Mouse (Mus musculus): ENCODE measurements around the gene Zkscan4. TPM values are rescaled to one million over a fixed set of nuclear protein-coding genes. Genes with fewer than 3 reads are reported as not detected.
A peak's percentile ranks its signal among the peaks of the same experiment; 100 is the strongest.
"Not testable (repeated sequence)": the region's sequence is repeated elsewhere in the genome, so short reads cannot be mapped to it uniquely, and the experiment has no call there.

Gene Zkscan4
- 1.7 and 2.0 TPM in 2 replicates for polyA plus RNA-seq (2012; rRNA removed)

DNA sequence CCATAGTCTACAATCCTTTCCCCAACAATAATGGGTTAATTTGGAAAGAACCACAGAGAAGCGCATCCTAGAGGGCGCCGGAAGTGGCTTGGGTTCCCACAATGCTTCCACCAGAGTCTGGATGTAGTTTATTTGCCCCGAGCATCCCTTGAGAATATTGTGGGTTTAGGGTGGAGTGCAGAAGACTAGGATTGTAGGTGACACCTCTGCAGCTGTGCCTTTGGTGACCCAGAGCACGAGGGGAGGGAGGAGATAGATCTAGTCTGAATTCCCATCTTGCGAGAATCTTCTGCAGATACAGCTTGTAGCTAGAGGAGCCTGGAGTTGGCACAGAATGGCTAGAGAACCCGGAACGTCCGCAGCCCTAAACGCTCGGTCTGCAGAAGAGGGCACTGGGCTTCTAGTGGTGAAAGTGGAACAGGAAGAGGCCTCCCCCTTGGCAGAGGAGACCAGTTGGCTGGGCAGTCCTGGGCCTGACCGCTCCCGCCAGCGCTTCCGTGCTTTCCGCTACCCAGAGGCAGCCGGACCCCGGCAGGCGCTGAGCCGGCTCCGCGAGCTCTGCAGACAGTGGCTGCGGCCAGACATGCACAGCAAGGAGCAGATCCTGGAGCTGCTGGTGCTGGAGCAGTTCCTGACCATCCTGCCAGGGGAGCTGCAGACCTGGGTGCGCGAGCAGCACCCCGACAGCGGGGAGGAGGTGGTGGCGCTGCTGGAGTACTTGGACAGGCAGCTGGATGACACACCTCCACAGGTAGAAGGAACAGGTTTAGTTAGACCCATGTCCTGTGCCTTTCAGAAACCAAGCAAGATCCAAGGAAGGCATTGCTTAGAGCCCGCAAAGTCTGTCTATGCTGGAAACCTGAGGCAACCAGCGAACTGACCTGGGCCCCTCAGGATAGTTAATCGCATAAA lies at the start of gene Zkscan4, which contains the start of gene Gm10065:
Gene Zkscan4, plus strand, starts transcription at position 149 of the 912 bp plus-strand sequence.
Gene Gm10065, minus strand, starts transcription at position 683 of the 912 bp plus-strand sequence.
- not testable (repeated sequence) for DNase-seq (ENCODE audit: low read depth)

DNA sequence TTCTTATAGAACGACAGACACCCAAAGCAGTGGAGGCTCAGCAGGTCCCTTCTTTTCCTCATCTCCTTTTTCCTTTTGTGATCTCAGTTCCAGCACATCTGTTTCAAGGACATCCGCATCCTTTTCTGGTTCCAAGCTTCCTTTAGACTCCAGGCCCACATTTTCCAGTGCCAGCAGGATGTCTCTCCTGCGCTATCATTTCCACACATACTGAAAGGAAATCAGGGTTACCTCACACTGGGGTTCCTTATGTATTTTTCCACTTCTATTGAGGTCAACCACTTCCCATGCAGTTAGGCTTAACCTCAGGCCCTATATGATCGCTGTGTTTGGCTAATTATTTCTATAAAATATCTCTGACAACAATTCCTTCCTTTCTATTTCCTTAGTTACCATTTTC lies 43.2 kb upstream of the Zkscan4 start:
- no peak for DNase-seq (ENCODE audit: low read depth)

DNA sequence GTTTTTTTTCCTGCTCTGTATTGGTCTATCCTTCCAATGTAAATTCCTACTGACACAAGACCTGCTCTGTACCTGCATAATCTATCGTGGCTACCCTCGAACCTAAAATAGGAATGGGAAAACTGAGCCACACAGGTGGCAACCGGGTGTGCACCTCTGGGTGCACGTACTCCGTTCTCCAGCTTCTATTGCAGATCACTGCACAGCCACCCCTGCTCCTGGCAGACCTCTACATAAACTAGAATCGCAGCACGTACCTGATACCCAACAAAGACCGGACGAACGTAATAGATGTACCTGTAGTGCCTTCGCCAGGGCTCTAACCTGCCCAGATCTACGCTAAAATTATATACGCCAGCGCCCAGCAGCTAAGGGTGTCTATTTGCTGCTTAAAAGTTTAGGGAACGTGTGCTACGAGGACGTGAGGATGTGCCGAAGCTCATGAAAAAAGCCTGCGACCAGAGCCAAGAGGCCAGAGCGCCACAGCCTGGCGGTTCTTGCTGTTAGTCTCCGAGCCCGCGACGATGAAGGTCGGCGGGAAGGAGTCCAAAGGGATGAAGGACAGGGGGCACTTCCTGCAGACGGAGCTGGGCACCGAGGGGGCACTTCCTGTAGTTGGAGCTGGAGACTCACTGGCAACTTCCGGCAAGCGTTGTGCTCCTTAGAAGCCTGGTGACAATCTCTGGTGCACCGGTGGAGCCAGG lies 38.1 kb upstream of the Zkscan4 start, which contains the start of gene Pgbd1:
Gene Pgbd1, minus strand, starts transcription at position 556 of the 704 bp plus-strand sequence.
- no peak for DNase-seq (ENCODE audit: low read depth)

DNA sequence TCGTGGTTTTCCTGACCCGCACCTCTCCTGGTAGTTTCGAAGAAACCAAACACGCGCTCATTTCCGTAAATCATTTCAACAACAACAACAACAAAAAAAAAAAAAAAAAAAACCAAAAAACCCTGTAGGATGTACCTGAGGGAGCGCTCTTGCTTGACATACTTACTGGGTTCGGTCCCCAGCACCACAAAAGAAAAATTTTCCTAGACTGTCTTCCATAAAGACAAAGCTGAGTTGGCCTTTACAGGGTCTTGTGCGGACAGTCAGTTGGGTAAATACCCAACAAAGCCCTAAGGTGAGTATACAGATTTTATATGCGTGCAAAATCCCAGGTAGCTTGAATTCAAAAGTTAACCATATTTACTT lies 37.5 kb upstream of the Zkscan4 start:
- no peak for DNase-seq (ENCODE audit: low read depth)

DNA sequence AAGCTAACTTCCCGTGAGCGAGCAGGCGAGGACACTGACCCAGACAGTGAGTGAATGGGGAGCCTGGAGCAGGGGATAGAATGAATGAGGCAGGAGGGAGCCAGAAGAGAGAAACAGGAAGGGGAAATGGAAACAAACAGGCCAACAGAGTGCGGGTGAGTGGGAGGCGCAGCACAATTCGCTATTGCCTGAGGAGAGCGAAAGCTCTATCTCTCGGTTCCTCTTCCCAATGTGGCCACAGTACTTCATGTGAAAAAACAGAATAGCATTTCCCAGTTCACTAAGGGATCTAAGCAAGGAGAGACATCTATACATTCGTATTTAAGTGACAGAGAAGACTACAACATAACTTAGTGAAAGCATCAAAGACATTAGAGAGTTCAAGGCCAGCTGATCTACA lies 31.9 kb upstream of the Zkscan4 start:
- no peak for DNase-seq (ENCODE audit: low read depth)

DNA sequence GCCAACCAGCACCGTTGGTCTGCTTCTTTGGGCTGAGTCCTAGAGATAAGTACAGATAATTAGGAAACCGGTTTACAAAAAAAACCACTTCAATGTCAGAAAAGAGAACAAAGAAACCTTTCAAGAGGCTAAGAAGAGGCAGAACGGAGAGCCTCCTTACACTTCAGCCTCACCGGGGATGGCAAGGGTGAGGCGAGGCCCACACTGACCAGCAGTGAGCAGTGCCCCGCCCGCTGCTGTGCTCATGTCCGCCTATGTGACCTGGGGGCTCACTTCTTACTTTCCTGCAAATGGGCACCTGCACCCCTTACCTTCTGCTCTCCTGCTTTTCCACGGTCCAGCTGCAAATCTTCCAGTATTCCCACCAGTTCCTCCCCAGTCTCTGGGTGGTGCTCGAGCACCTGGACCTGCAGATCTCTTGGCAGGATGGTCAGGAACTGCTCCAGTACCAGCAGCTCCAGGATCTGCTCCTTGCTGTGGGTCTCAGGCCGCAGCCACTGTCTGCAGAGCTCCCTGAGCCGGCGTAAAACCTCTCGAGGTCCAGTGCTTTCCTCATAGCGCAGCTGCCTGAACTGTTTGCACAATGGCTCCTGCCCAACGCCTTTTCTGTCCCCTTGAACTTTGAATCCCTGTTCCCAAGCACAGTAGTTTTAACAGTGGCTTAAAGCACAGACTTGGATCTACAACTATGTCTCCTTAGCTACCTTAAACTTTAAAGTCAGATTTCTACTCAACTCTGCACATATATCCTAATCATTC lies 30.7 kb upstream of the Zkscan4 start:
- DNase-seq (ENCODE audit: low read depth): no peak

DNA sequence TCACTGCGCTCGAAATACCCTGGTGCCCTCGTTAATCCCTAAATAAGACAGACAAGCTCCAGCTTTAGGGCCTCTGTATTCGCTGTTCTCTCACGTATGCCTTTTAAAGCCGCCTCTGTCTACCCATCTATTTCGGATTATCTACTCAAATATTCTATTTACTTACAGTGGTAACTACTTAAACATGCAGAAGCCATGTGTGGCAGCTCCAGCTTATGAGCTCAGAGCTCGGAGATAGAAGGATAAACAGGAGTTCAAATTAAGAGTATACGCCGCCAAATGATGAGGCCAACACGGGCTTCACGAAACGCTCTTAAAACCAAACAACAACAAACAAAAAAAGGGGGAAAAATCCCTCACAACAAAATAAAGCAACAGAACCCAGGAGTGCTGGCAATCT lies 25.7 kb upstream of the Zkscan4 start:
- DNase-seq (ENCODE audit: low read depth): no peak

DNA sequence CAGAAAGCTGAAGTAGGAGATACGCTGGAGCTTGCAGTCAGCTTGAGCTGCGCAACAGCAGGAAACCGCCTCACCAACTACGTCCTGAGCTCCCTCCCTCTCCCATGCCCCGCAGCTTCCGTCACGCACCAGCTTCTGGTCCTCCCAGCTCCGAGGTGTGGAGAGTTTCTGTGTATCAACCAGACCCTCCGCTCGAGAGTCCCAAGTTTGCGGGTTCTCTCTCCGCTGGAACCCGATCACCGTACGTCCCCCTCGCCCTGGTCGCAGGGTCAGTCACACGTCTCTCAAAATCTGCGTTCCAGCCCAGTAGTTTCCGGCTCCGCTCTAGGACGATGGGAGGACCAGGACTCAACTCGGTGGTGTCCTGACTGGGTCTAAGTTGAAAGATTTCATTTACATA lies 25.3 kb upstream of the Zkscan4 start, which contains the start of gene Zscan26:
Gene Zscan26, minus strand, starts transcription at position 282 of the 400 bp plus-strand sequence.
- DNase-seq (ENCODE audit: low read depth): no peak

DNA sequence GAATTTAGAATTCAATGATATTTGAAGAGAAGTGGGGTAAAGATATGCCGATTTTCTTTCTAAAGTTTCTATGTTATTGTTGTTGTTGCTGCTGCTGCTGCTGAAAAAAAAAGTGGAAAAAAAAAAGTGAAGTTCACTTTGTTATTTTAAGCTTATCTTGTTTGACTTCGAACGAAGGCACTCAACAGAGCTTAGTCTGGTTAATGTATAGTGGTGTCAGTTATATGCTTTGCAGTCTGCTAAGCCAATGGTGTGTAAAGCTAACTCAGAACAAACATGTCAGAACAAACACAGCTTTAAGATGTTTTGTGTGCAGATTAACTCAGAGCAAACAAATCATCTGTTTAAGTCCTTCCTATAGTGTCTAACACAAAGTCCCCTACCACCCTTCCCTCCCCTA lies 24.6 kb upstream of the Zkscan4 start:
- no peak for DNase-seq (ENCODE audit: low read depth)

DNA sequence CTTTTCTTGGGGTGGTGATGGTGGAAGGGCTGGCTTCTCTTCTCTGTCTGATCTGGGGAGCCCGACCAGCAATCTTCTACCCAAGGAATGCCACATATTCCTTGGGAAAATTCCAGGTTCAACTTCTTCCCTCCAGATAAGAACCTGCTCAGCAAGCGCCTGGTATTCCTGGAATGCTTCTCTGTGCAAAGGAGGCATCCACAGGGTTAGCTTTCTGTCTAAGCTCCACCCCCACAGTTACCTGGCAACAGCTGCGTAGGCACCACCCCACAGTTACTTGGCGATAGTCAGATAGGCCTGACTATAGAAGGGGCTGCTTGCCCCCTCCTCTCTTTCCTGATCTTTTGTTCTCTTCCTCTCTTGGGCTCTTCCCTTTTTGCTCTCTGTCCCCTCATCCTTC lies 22.4 kb upstream of the Zkscan4 start:
- no peak for DNase-seq (ENCODE audit: low read depth)

DNA sequence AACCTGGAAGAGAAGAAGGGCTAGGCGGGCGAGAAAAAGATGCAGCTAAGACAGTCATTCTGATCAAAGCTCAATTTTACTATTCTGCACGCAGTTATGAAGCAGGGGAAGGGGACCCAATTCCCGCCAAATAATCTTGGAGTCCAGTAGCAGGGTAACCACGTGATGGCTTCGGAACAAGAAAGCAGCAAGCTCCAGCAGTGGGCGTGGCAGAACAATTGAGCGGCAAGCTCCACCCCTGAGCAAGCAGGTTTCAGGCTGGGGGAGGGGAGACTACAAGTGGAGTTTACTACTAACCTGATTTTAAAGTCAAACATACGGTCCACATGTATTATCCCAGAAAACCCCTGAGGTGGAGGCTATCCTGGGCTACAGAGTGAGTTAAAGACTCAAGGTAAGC lies 16.2 kb upstream of the Zkscan4 start:
- DNase-seq (ENCODE audit: low read depth): not testable (repeated sequence)

DNA sequence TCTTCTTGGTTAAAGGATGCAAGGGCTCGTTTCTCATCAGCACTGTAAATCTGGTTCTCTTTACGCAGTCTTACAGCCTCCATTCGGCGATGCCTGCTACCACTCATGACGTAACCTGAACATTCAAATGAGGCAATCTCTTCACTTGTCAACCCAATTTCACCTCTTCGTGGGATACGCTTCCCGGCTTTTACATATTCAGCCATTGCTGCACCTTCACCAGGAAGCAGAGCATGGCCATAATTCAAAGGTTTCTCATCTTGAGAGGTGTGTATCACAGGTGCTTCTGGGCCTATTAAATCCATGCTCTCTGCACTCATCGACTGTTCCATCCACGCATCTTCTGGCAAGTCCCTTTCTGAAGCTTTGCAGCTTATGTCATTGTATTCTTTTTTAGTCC lies 11.4 kb upstream of the Zkscan4 start:
- DNase-seq (ENCODE audit: low read depth): no peak

DNA sequence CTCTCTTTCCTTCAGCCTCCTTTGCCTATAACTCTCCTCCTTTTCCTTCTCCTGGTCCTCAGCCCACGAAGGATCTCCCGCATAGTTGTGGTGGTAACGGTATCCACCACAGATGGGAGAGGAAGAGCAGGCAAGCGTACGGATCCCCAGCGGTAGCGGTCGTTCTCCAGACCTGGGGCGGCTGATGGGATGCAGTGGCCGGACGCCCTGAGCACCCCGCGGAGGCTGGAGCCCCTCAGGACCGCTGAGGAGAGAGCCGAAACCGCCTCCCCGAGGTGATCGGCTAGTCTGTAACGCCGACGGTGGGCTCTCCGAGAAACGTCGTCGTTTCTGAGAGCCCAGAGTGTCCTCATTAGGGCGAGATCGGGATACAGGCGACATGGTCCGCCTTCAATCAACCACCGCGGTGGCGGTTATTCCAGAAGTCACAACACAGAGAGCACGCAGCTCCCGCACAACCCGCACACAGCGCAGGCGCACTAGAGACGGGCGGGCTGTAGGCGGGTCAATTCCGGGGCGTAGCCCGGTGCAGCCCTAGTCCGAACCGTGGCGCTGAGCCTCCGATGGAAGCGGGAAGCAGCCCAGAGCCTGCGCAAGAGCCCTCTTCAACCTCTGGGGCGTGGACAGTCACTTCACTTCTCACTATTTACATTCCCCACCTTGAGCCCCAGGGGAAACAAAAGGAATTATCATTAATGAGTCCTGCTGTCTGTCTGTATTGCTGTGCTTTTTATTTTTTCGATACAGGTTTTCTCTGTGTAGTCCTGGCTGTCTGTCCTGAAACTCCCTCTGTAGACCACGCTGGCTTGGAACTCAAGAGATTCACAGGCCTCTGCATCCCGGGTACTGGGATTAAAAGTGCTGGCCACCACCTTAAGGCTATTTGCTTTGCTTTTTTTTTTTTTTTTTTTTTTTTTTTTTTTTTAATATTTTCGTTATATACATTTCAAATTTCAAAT lies 10.4 kb upstream of the Zkscan4 start, which contains the start of gene Nkapl:
Gene Nkapl, minus strand, starts transcription at position 449 of the 959 bp plus-strand sequence.
- DNase-seq (ENCODE audit: low read depth): no peak

DNA sequence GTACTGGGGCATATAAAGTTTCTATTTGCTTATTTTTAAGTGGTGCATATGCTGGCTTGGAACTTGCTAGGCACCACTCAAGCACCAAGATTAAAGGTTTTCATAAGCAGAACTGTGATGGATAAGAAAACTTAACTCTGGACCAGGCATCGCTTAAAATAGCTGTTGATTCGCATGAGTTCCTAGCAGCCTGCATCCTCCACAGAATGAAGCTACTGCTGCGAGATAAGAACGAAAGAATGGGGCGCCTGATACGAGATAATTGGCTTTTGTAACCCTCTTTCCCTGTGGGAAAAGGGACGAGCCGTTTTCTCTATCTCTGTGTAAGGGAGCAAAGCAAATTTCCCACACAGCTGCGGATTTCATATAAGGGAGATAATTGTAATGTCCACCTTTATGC lies 9.6 kb upstream of the Zkscan4 start:
- DNase-seq (ENCODE audit: low read depth): no peak

DNA sequence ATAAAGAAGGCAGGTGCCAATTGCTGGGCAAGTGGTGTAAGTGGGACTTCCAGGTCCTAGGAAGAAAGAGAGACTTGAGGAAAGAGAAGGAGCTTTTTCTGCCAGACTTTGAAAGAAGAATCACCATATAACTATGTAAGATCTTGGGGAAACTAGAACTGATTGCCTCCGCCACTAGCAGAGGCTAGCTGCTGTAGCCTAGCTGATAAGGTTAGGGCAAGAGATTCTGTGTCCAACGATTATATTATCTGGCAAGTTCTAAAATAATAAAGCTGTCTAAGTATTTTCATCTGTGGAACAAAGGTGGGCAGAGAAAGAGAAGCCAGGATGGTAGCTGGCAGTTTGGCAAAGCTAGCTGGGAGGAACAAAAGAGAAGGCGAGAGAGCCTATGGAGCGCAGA lies 6.3 kb upstream of the Zkscan4 start:
- DNase-seq (ENCODE audit: low read depth): no peak

DNA sequence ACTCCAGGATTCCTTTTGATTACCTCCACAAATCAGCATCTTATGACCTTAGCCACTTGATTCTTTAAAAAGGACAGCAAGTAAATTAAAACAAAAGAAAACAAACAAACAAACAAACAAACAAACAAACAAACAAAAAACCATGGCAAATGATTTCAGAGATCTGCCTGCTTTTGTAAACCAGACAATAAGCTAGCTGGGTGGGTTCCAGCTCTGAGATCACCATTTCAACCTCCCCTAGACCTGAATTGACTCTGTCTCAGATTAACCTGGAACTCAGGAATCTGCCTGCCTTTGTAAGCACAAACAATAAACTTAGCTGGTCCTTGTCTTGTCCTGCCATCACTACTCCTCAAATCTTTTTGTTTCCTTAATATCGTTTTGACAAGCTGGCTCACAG lies 8.2 kb downstream of the Zkscan4 start:
- no peak for DNase-seq (ENCODE audit: low read depth)

DNA sequence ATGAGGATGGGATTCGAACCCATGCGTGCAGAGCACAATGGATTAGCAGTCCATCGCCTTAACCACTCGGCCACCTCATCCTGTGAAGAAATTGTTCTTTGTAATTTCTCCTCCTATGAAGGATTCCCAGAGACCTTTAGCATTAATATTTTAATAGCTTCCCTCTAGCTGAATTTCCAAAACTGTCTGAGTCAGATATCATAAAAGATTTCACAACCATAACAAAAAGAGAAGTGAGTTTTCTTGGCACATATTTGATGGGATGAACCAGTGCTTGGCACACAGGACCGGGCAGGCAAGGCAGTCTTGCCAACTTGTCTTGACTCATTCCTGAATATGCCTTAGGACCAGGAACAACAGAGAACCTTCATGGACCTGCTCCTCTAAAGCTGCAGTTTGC lies 14.1 kb downstream of the Zkscan4 start:
- DNase-seq (ENCODE audit: low read depth): peak; percentile 96

DNA sequence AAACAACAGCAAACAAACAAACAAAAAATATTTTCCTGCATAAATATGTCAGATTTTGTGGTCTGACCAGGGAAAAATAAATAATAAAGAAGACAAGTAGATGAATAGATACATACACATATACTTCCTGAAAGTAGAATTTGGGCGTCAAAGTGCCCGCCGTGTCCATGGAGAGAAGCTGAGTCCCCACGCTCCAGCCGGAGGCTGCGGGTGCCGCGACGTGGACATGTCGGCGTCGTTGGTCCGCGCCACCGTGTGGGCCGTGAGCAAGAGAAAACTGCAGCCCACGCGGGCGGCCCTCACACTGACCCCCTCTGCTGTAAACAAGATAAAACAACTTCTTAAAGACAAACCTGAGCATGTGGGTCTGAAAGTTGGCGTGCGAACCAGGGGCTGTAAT lies 16.4 kb downstream of the Zkscan4 start, which contains the start of gene AK157302:
Gene AK157302, plus strand, starts transcription at position 144 of the 400 bp plus-strand sequence.
- no peak for DNase-seq (ENCODE audit: low read depth)

DNA sequence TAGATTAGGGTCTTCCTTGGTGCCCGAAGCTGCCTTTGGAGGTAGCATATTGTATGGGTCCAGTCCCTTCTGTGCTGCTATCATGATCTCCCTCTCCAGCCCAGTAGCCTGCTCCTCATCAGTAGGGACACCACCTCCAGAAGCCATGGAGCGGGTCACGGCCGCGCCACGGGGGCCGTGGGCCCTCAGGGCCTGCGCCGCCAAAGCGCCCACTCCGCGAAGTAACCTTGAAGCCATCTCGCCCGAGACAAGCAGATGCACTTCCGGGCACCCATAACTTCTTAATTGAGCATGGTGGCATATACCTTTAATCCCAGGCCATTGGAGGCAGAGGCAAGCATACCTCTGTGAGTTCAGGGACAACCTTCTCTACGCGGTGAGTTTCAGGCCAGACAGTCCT lies 22.5 kb downstream of the Zkscan4 start, which contains the start of gene Gm11273:
Gene Gm11273, minus strand, starts transcription at position 237 of the 400 bp plus-strand sequence.
- not testable (repeated sequence) for DNase-seq (ENCODE audit: low read depth)

DNA sequence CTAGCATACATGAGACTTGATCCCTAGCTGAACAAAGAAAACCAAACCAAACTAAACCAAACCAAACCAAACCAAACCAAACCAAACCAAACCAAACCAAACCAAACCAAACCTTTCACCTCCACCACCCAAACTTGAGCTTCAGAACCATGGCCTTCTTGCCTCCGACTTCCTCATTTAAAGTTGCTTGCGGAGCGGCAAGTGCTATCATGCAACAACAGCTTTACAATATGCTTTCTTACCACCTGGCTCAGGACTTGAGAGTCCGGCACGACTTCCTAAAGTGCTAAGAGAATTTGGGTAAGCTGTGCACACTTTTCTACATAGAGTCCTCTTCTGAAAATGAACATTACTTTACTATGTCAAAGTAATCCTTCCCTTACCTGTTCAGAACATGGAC lies 23.6 kb downstream of the Zkscan4 start:
- no peak for DNase-seq (ENCODE audit: low read depth)

Data from gonadal fat pad, adult 2 months (tissue).